Mouse (Mus musculus): ENCODE results near the gene Rgl1. TPM values are rescaled to one million over a fixed set of nuclear protein-coding genes. Genes with fewer than 3 reads are reported as not detected.

Rgl1 gene
- polyA plus RNA-seq, 1 experiment from 2014 or later = 45.4 TPM

DNA sequence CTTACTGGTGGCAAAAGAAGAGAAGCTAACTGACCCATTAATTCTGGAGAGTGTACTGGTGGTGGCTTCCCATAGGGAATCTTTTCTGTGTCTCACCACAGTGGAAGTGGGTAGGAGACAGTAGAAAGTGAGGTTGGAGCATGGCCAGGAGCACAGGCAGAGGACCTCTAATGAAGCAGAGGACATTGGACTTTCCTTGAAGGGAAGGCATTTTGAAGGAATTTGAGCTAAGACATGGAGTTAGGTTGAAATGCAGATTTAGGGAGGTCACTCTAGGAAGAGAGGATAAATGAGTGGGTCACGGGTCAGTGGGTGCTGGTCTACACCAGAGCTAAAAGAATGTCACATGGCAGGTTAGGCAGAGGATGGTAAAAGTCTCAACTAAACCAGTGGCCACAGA is 275.3 kb downstream of the Rgl1 start:
- no peak for ATAC-seq
- no peaks in the 10 kb centered on the region for H3K27me3 ChIP-seq (replicated peaks; ENCODE audit: control insufficient read depth, insufficient read depth, low read length)
- no peaks in the 10 kb centered on the region for H3K4me1 ChIP-seq (ENCODE audit: control insufficient read depth, insufficient read depth, low read length)
- H3K4me3 ChIP-seq (ENCODE audit: low read length) = no peak overlapping the region
- no peaks in the 10 kb centered on the region for H3K36me3 ChIP-seq (ENCODE audit: control insufficient read depth, insufficient read depth, low read length)
- no peak overlapping the region for H3K27ac ChIP-seq (ENCODE audit: low read length)
- no peak overlapping the region for H3K4me2 ChIP-seq (ENCODE audit: low read depth, low read length)
- H3K9me3 ChIP-seq (ENCODE audit: control insufficient read depth, low read length) = no peaks in the 10 kb centered on the region
- WGBS = 90% methylated on average over 1 of the region's 1 CpGs
- H3K9ac ChIP-seq (ENCODE audit: low read depth, low read length) = no peak overlapping the region

DNA sequence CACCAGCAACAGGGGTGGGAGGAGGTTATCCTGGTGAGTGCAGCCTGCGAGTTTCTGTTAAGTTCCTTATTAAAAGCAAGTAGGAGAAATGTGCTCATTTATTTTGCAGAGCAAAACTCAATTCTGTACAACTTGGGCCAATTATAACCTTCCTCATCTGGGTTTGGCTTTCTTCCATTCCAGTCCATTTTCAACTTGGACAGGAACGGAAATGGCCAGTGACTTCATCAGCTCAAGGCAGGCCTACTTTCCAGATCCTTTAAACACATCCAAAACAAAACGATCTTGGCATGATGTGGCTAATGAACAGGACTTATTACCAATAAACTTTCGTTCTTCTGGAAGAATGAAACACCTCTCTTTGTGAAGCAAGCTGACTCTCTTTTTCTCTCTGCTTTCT is 290.0 kb downstream of the Rgl1 start:
- WGBS = 81% methylated on average over 4 of the region's 4 CpGs
- H3K4me1 ChIP-seq (ENCODE audit: control insufficient read depth, insufficient read depth, low read length) = no peaks in the 10 kb centered on the region
- H3K27me3 ChIP-seq (replicated peaks; ENCODE audit: control insufficient read depth, insufficient read depth, low read length) = no peaks in the 10 kb centered on the region
- H3K4me3 ChIP-seq (ENCODE audit: low read length) = no peak overlapping the region
- no peak overlapping the region for H3K9ac ChIP-seq (ENCODE audit: low read depth, low read length)
- no peaks in the 10 kb centered on the region for H3K36me3 ChIP-seq (ENCODE audit: control insufficient read depth, insufficient read depth, low read length)
- no peaks in the 10 kb centered on the region for H3K9me3 ChIP-seq (ENCODE audit: control insufficient read depth, low read length)
- no peak for ATAC-seq
- no peak overlapping the region for H3K4me2 ChIP-seq (ENCODE audit: low read depth, low read length)
- no peak overlapping the region for H3K27ac ChIP-seq (ENCODE audit: low read length)

DNA sequence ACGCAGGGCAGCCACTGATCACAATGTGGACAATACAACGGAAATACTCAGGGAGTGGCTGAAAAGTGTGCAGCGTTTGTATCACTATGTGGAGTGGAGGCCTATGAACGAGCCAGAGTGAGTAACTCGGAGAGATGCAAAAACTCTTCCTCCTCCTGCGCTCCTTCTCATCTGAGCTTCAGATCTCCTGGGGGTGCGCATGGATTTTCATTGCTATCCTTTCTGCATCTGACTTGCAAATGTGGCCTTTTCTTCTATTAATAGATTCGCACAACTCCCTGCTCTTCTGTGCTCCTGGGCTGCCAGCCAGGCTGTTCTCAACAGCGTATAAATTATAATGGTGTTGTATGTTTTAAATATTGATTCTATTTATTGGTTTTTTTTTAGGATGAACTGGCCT is 297.7 kb downstream of the Rgl1 start:
- Histone ChIP-seq H3K9ac (ENCODE audit: low read depth, low read length) (no peak overlapping the region), H3K4me2 (ENCODE audit: low read depth, low read length) (no peak overlapping the region), H3K4me1 (ENCODE audit: control insufficient read depth, insufficient read depth, low read length) (peaks cover 5% of the 10 kb centered on the region; the same call in 1 of the 2 replicates), H3K27ac (ENCODE audit: low read length) (no peak overlapping the region), H3K4me3 (ENCODE audit: low read length) (no peak overlapping the region), H3K27me3 (replicated peaks; ENCODE audit: control insufficient read depth, insufficient read depth, low read length) (no peaks in the 10 kb centered on the region), H3K9me3 (ENCODE audit: control insufficient read depth, low read length) (no peaks in the 10 kb centered on the region), H3K36me3 (ENCODE audit: control insufficient read depth, insufficient read depth, low read length) (no peaks in the 10 kb centered on the region)
- ATAC-seq = no peak
- 70% methylated on average over 9 of the region's 9 CpGs for WGBS

Other genes with a start within 250 kb of the Rgl1 start
- not detected in 2 replicates for gene Apobec4, start 15.8 kb downstream of the Rgl1 start, polyA plus RNA-seq (2015; fragmentation: Nextera tagmentation; extraction: Ambion mirVana)
- 372 and 389 TPM in 2 replicates for gene Arpc5, start 191 bp upstream of the Rgl1 start, polyA plus RNA-seq (2015; fragmentation: Nextera tagmentation; extraction: Ambion mirVana)
- 10.6 and 13.0 TPM in 2 replicates for gene Ncf2, start 33.8 kb upstream of the Rgl1 start, polyA plus RNA-seq (2015; fragmentation: Nextera tagmentation; extraction: Ambion mirVana)
- gene Smg7, start 136.3 kb upstream of the Rgl1 start, polyA plus RNA-seq (2015; fragmentation: Nextera tagmentation; extraction: Ambion mirVana) = 17.1 and 17.8 TPM in 2 replicates
- gene Nmnat2, start 188.6 kb upstream of the Rgl1 start, polyA plus RNA-seq (2015; fragmentation: Nextera tagmentation; extraction: Ambion mirVana) = 1.3 and 1.9 TPM in 2 replicates